Mouse (Mus musculus) erythroblast, embryonic 14.5 days (primary cell): ENCODE data around the gene Gpr107. TPM values are rescaled to one million over a fixed set of nuclear protein-coding genes. Genes with fewer than 3 reads are reported as not detected.
A peak's percentile ranks its signal among the peaks of the same experiment; 100 is the strongest.

ENCODE experiments used
- H3K27me3 ChIP-seq: 2 replicates; pipeline ENCODE4 v1.6.1; 2012; ENCODE audit warnings: inconsistent platforms; ENCODE audit not compliant: control insufficient read depth
- H3K36me3 ChIP-seq: 2 replicates; pipeline ENCODE4 v1.6.1; 2012; ENCODE audit warnings: mild to moderate bottlenecking, inconsistent platforms; ENCODE audit not compliant: control insufficient read depth
- H3K4me1 ChIP-seq: 2 replicates; pipeline ENCODE4 v1.6.1; 2012; ENCODE audit warnings: inconsistent platforms; ENCODE audit not compliant: control insufficient read depth
- H3K4me3 ChIP-seq: replicated peaks from 2 replicates; pipeline ENCODE3; 2012; ENCODE audit warnings: moderate library complexity, mild to moderate bottlenecking, inconsistent platforms
- H3K9me3 ChIP-seq: 2 replicates; pipeline ENCODE4 v1.6.1; 2012; ENCODE audit warnings: low read length, inconsistent platforms, mixed read lengths; ENCODE audit not compliant: control insufficient read depth
- GATA1 ChIP-seq: IDR thresholded peaks from 2 replicates; pipeline ENCODE4 v1.6.1; 2012; ENCODE audit warnings: low read length, inconsistent platforms, mixed read lengths
- TAL1 ChIP-seq: IDR thresholded peaks from 3 replicates; pipeline ENCODE4 v1.6.1; 2012; ENCODE audit warnings: low read length, inconsistent platforms, mixed read lengths
- polyA plus RNA-seq: library from polyadenylated mRNA; stranded (reverse); fragments of >175 nt; gene quantifications from 2 replicates; pipeline ENCODE4 v1.2.3, GENCODE M21; 2012

Gpr107 gene
- polyA plus RNA-seq, 1 experiment, result 1.2 TPM

DNA sequence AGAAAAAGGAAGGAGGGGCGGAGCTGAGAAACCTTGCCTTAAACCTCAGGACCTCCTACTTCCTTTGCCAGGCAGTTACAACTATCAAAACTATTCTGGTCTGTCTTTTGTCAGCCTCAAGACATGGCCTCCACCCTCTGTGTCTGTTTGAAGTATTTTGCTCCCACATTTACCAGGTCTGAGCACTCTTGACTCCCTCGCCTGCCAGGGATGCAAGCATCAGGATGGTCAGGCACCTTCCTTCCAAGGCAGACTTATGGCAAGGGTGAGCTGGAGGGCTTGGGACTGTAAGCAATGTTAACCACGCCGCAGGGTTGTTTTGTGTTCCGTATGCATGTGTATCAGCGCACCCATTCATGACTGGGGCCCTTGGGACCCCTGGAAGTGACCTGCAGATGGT lies 8.8 kb upstream of the Gpr107 start:
- TF ChIP-seq GATA1 (no peak), TAL1 (no peak)
- Histone ChIP-seq H3K27me3 (peaks cover 39% of the 10 kb centered on the region), H3K4me3 (no peak overlapping the region), H3K9me3 (no peaks in the 10 kb centered on the region), H3K4me1 (peaks cover 26% of the 10 kb centered on the region), H3K36me3 (no peaks in the 10 kb centered on the region)

DNA sequence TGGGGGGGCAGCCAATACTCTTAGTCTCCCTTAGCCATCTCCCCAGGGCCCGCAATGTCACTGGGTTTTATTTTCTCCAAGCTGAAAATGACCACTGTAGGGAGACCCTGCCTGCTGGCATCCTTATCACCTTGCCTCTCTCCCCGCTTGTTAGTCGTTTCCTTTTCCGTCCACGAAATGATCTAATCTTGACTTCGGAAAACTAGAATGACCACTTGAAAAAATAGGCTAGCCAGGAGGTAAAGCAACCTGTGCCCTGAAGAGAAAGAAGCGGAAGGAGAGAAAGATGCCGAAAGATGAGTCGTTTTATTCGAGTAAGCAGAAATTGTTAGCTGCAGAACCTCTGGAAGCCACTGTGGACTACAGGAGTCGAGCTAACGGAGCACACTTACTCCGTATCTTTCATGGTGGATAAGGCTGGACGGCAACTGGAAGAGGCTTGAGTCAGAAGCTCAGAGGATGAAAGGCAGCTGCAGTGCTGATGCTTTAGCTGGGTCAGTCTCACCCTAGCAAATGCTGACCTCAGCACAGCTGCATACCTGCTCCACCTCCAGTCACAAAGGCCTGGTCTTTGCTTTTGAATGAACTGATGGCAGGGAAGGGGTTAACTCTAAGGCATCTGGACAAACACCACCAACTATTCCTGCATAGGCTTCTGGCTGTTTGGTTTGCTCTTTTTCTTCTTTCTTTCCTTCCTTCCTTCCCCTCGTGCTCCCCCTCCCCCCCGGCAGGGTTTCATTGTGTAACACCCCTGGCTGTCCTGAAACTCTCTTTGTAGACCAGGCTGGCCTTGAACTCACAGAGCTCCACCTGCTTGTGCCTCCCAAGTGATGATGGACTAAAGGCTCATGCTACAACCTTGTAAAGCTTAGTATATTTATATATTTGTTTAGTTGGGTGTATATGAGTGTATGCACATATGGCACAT lies 8.1 kb upstream of the Gpr107 start:
- peaks cover 26% of the 10 kb centered on the region for H3K4me1 ChIP-seq
- no peak for TF ChIP-seq TAL1
- no peak for TF ChIP-seq GATA1
- H3K36me3 ChIP-seq, result no peaks in the 10 kb centered on the region
- no peaks in the 10 kb centered on the region for H3K9me3 ChIP-seq
- peaks cover 39% of the 10 kb centered on the region for H3K27me3 ChIP-seq
- no peak overlapping the region for H3K4me3 ChIP-seq

- Histone ChIP-seq H3K4me1 (peaks cover 25% of the 10 kb centered on the region), H3K36me3 (no peaks in the 10 kb centered on the region), H3K9me3 (no peaks in the 10 kb centered on the region), H3K4me3 (no peak overlapping the region), H3K27me3 (peaks cover 38% of the 10 kb centered on the region)
- TF ChIP-seq GATA1, result no peak
Measured at GRCm38 (mm10) chr2:31144901-31145300, 7.2 kb upstream of the Gpr107 start.

GRCm38 (mm10) chr2:31147054-31147453 lies 5.1 kb upstream of the Gpr107 start:
- peaks cover 16% of the 10 kb centered on the region for H3K27me3 ChIP-seq
- H3K9me3 ChIP-seq, result no peaks in the 10 kb centered on the region
- peaks cover 3% of the 10 kb centered on the region; the same call in 1 of the 2 replicates for H3K36me3 ChIP-seq
- TF ChIP-seq GATA1, result no peak
- H3K4me3 ChIP-seq, result no peak overlapping the region
- H3K4me1 ChIP-seq, result peaks cover 18% of the 10 kb centered on the region

DNA sequence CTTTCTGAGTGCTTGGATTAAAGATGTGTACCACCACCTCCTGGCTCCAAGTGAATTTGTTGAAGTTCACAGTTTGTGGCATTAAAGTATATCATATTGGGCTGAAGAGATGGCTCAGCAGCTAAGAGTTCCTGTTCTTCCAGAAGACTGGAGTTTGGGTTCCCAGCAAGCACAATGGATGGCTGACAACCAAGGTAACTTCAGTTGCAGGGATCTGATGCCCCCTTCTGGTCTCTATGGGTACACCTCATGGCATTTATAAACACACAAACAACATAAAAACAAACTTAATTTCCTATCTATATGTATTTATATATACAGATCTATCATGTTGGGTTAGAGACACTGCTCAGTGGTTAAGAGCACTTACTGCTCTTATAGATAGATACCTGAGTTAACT lies 1.4 kb upstream of the Gpr107 start:
- no peak for TF ChIP-seq TAL1
- no peak for TF ChIP-seq GATA1
- Histone ChIP-seq H3K4me3 (no peak overlapping the region), H3K27me3 (no peaks in the 10 kb centered on the region), H3K9me3 (no peaks in the 10 kb centered on the region), H3K36me3 (peaks cover 3% of the 10 kb centered on the region; the same call in 1 of the 2 replicates), H3K4me1 (peaks cover 33% of the 10 kb centered on the region)

GRCm38 (mm10) chr2:31156846-31157245 lies 4.7 kb downstream of the Gpr107 start:
- Histone ChIP-seq H3K27me3 (no peaks in the 10 kb centered on the region), H3K4me3 (no peak overlapping the region), H3K36me3 (peaks cover 2% of the 10 kb centered on the region), H3K9me3 (no peaks in the 10 kb centered on the region), H3K4me1 (peaks cover 69% of the 10 kb centered on the region)
- TF ChIP-seq GATA1, result peak; percentile 51; the same call in 1 of the 2 replicates
- TF ChIP-seq TAL1, result peak; percentile 22; the same call in 1 of the 3 replicates

- TF ChIP-seq GATA1, result no peak
- no peak; the same call in 2 of the 3 replicates for TF ChIP-seq TAL1
- Histone ChIP-seq H3K9me3 (no peaks in the 10 kb centered on the region), H3K27me3 (no peaks in the 10 kb centered on the region), H3K4me1 (peaks cover 76% of the 10 kb centered on the region), H3K36me3 (peaks cover 9% of the 10 kb centered on the region), H3K4me3 (no peak overlapping the region)
Measured at GRCm38 (mm10) chr2:31160147-31160920, 8.2 kb downstream of the Gpr107 start.

DNA sequence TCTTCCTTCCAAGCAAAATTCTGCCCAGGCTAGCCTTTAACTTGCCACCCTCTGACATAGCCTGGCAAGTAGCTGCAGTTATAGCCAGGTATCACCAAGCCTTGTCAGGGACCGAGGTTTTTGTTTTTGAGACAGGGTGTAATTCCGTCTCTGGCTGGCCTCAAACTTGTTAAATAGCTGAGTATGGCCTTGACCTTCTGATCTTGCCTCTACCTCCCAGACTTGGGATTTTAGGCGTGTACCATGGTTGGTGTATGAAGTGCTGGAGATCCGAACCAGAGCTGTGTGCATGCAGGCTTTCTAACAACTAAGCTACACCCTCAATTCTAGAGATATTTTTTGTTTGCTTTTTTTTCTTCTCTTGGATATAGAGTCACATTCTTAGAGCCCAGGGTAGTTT lies 9.5 kb downstream of the Gpr107 start:
- Histone ChIP-seq H3K27me3 (no peaks in the 10 kb centered on the region), H3K36me3 (peaks cover 14% of the 10 kb centered on the region), H3K4me1 (peaks cover 70% of the 10 kb centered on the region), H3K4me3 (no peak overlapping the region), H3K9me3 (no peaks in the 10 kb centered on the region)
- TF ChIP-seq GATA1 (no peak), TAL1 (no peak)
